Mouse (Mus musculus) hindbrain, embryonic 10.5 days (tissue): Measurements from ENCODE around the gene Lax1. TPM values are rescaled to one million over a fixed set of nuclear protein-coding genes. Genes with fewer than 3 reads are reported as not detected.
A peak's percentile ranks its signal among the peaks of the same experiment; 100 is the strongest.
"Not testable (repeated sequence)": the region's sequence is repeated elsewhere in the genome, so short reads cannot be mapped to it uniquely, and the experiment has no call there.

Experiments used
- DNase-seq: peaks from one replicate; pipeline ENCODE4 v3.0.0-alpha.2; 2017; ENCODE audit warnings: low spot score
- H3K27ac ChIP-seq: fragments of 300-500 bp; sonication (generic); 2 replicates; pipeline ENCODE4 v1.5.1; 2016; ENCODE audit warnings: mild to moderate bottlenecking, moderate library complexity
- H3K27me3 ChIP-seq: fragments of 300-500 bp; sonication (generic); 2 replicates; pipeline ENCODE4 v1.6.1; 2016; ENCODE audit warnings: mild to moderate bottlenecking; ENCODE audit not compliant: poor library complexity, insufficient read depth, severe bottlenecking
- H3K36me3 ChIP-seq: fragments of 300-500 bp; sonication (generic); 2 replicates; pipeline ENCODE4 v1.6.1; 2016; ENCODE audit warnings: mild to moderate bottlenecking, moderate library complexity
- H3K4me1 ChIP-seq: fragments of 300-500 bp; sonication (generic); replicated peaks from 2 replicates; pipeline ENCODE4 v1.6.1; 2016; ENCODE audit warnings: mild to moderate bottlenecking
- H3K4me3 ChIP-seq: fragments of 300-500 bp; sonication (generic); 2 replicates; pipeline ENCODE4 v1.5.1; 2016; ENCODE audit warnings: mild to moderate bottlenecking, moderate library complexity
- H3K9me3 ChIP-seq: fragments of 300-500 bp; sonication (generic); 2 replicates; pipeline ENCODE4 v1.6.1; 2016; ENCODE audit warnings: mild to moderate bottlenecking, moderate library complexity
- WGBS: fragments of 180-500 bp; shearing (Covaris S2); methylation state at CpG from one replicate; pipeline ENCODE4 v1.1.7; 2016; 5-methylcytosine and 5-hydroxymethylcytosine counted together
- polyA plus RNA-seq: library from polyadenylated mRNA; unstranded; fragments of >200 nt; fragmentation: Nextera tagmentation; extraction: Ambion mirVana; gene quantifications from 2 replicates; pipeline ENCODE4 v1.2.1, GENCODE M21; 2016

The Lax1 gene
- polyA plus RNA-seq, 1 experiment from 2014 or later = not detected

- peaks cover 38% of the 10 kb centered on the region for H3K4me1 ChIP-seq
- H3K36me3 ChIP-seq = peaks cover 7% of the 10 kb centered on the region; the same call in 1 of the 2 replicates
- H3K9me3 ChIP-seq = no peaks in the 10 kb centered on the region
- H3K27me3 ChIP-seq = no peaks in the 10 kb centered on the region
- H3K4me3 ChIP-seq = no peak overlapping the region
- 50% methylated on average over 6 of the region's 6 CpGs for WGBS
- peak overlapping the region; percentile 31; the same call in 1 of the 2 replicates for H3K27ac ChIP-seq
- DNase-seq = no peak
Measured at GRCm38 (mm10) chr1:133710895-133711294, 21.0 kb upstream of the Lax1 start.

- H3K9me3 ChIP-seq = no peaks in the 10 kb centered on the region
- peaks cover 7% of the 10 kb centered on the region; the same call in 1 of the 2 replicates for H3K36me3 ChIP-seq
- H3K27me3 ChIP-seq = no peaks in the 10 kb centered on the region
- DNase-seq = no peak
- WGBS = 80% methylated on average over 3 of the region's 3 CpGs
- no peak overlapping the region for H3K27ac ChIP-seq
- peaks cover 38% of the 10 kb centered on the region for H3K4me1 ChIP-seq
- H3K4me3 ChIP-seq = no peak overlapping the region
Measured at GRCm38 (mm10) chr1:133709292-133709691, 19.4 kb upstream of the Lax1 start.

- H3K27ac ChIP-seq, H3K4me3 ChIP-seq, H3K9me3 ChIP-seq, H3K36me3 ChIP-seq, H3K27me3 ChIP-seq, DNase-seq, H3K4me1 ChIP-seq: not testable (repeated sequence)
- WGBS = 19% methylated on average over 1 of the region's 2 CpGs
Measured at GRCm38 (mm10) chr1:133701824-133702223, 11.9 kb upstream of the Lax1 start.

GRCm38 (mm10) chr1:133697935-133698620 is 8.2 kb upstream of the Lax1 start:
- peaks cover 33% of the 10 kb centered on the region for H3K4me1 ChIP-seq
- H3K27ac ChIP-seq = no peak overlapping the region
- no peaks in the 10 kb centered on the region for H3K36me3 ChIP-seq
- H3K27me3 ChIP-seq = no peaks in the 10 kb centered on the region
- no peaks in the 10 kb centered on the region for H3K9me3 ChIP-seq
- no peak overlapping the region for H3K4me3 ChIP-seq
- WGBS = 93% methylated on average over 12 of the region's 12 CpGs
- no peak for DNase-seq

- DNase-seq = no peak
- no peaks in the 10 kb centered on the region for H3K27me3 ChIP-seq
- 26% methylated on average over 7 of the region's 7 CpGs for WGBS
- H3K27ac ChIP-seq = peak overlapping the region; percentile 76
- H3K9me3 ChIP-seq = no peaks in the 10 kb centered on the region
- H3K36me3 ChIP-seq = no peaks in the 10 kb centered on the region
- H3K4me1 ChIP-seq = peaks cover 37% of the 10 kb centered on the region
- no peak overlapping the region for H3K4me3 ChIP-seq
Measured at GRCm38 (mm10) chr1:133695901-133696300, 6.0 kb upstream of the Lax1 start.

GRCm38 (mm10) chr1:133694876-133695275 is 5.0 kb upstream of the Lax1 start:
- Histone ChIP-seq H3K27ac (peak overlapping the region; percentile 76), H3K36me3 (no peaks in the 10 kb centered on the region), H3K27me3 (no peaks in the 10 kb centered on the region), H3K4me1 (peaks cover 41% of the 10 kb centered on the region), H3K9me3 (no peaks in the 10 kb centered on the region), H3K4me3 (no peak overlapping the region)
- no peak for DNase-seq
- 83% methylated on average over 1 of the region's 1 CpGs for WGBS

GRCm38 (mm10) chr1:133694301-133694700 is 4.4 kb upstream of the Lax1 start:
- no peak for DNase-seq
- Histone ChIP-seq H3K4me3 (no peak overlapping the region), H3K9me3 (no peaks in the 10 kb centered on the region), H3K4me1 (peaks cover 45% of the 10 kb centered on the region), H3K36me3 (no peaks in the 10 kb centered on the region), H3K27ac (peak overlapping the region; percentile 76), H3K27me3 (no peaks in the 10 kb centered on the region)
- 3% methylated on average over 1 of the region's 1 CpGs for WGBS

- no peak for DNase-seq
- H3K27ac ChIP-seq = peak overlapping the region; percentile 76; the same call in 1 of the 2 replicates
- H3K36me3 ChIP-seq = no peaks in the 10 kb centered on the region
- H3K9me3 ChIP-seq = no peaks in the 10 kb centered on the region
- no peak overlapping the region for H3K4me3 ChIP-seq
- WGBS = 67% methylated on average over 11 of the region's 11 CpGs
- H3K4me1 ChIP-seq = peaks cover 46% of the 10 kb centered on the region
- no peaks in the 10 kb centered on the region for H3K27me3 ChIP-seq
Measured at GRCm38 (mm10) chr1:133693536-133694114, 3.7 kb upstream of the Lax1 start.

- WGBS = 32% methylated on average over 4 of the region's 4 CpGs
- H3K27me3 ChIP-seq = no peaks in the 10 kb centered on the region
- no peak overlapping the region for H3K27ac ChIP-seq
- H3K36me3 ChIP-seq = no peaks in the 10 kb centered on the region
- no peak for DNase-seq
- no peaks in the 10 kb centered on the region for H3K9me3 ChIP-seq
- H3K4me1 ChIP-seq = peaks cover 50% of the 10 kb centered on the region
- H3K4me3 ChIP-seq = no peak overlapping the region
Measured at GRCm38 (mm10) chr1:133692195-133692594, 2.3 kb upstream of the Lax1 start.

GRCm38 (mm10) chr1:133691046-133691445 is 1.1 kb upstream of the Lax1 start:
- Histone ChIP-seq H3K27ac (no peak overlapping the region), H3K4me3 (no peak overlapping the region), H3K9me3 (no peaks in the 10 kb centered on the region), H3K4me1 (peaks cover 43% of the 10 kb centered on the region), H3K27me3 (no peaks in the 10 kb centered on the region), H3K36me3 (no peaks in the 10 kb centered on the region)
- DNase-seq = no peak
- WGBS = 94% methylated on average over 6 of the region's 6 CpGs

- Histone ChIP-seq H3K9me3 (no peaks in the 10 kb centered on the region), H3K4me1 (peaks cover 17% of the 10 kb centered on the region), H3K36me3 (no peaks in the 10 kb centered on the region), H3K27me3 (no peaks in the 10 kb centered on the region), H3K4me3 (no peak overlapping the region), H3K27ac (no peak overlapping the region)
- 76% methylated on average over 7 of the region's 7 CpGs for WGBS
- DNase-seq = no peak
Measured at GRCm38 (mm10) chr1:133688301-133688700, 1.6 kb downstream of the Lax1 start.

- Histone ChIP-seq H3K4me3 (no peak overlapping the region), H3K27ac (no peak overlapping the region), H3K9me3 (no peaks in the 10 kb centered on the region), H3K4me1 (peaks cover 13% of the 10 kb centered on the region), H3K27me3 (no peaks in the 10 kb centered on the region), H3K36me3 (no peaks in the 10 kb centered on the region)
- DNase-seq = no peak
- 84% methylated on average over 10 of the region's 10 CpGs for WGBS
Measured at GRCm38 (mm10) chr1:133685749-133686519, 4.0 kb downstream of the Lax1 start.

GRCm38 (mm10) chr1:133671801-133672200 is 18.1 kb downstream of the Lax1 start:
- no peaks in the 10 kb centered on the region for H3K4me1 ChIP-seq
- no peaks in the 10 kb centered on the region for H3K36me3 ChIP-seq
- H3K27me3 ChIP-seq = no peaks in the 10 kb centered on the region
- 80% methylated on average over 3 of the region's 3 CpGs for WGBS
- no peak for DNase-seq
- H3K27ac ChIP-seq = no peak overlapping the region
- H3K4me3 ChIP-seq = no peak overlapping the region
- no peaks in the 10 kb centered on the region for H3K9me3 ChIP-seq
